Mouse (Mus musculus) embryonic facial prominence, embryonic 14.5 days (tissue): ENCODE measurements at regions not wholly inside any gene's neighbourhood (a gene's known extent, or its start where the extent isn't known, plus 50 kb on each side); places are given as distances from the start of the nearest gene placed in this dataset.

Experiments used
- ATAC-seq: fragments of 200-750 bp; cut with Nextera tagmentation; 2 replicates; pipeline ENCODE4 v1.8.0; 2017; ENCODE audit warnings: low read depth, moderate number of reproducible peaks, moderate TSS enrichment
- DNase-seq: peaks from one replicate; pipeline ENCODE4 v3.0.0-alpha.2; 2015; ENCODE audit warnings: low spot score
- H3K27ac ChIP-seq: fragments of 300-500 bp; sonication (generic); replicated peaks from 2 replicates; pipeline ENCODE4 v1.5.1; 2014; ENCODE audit warnings: low read depth, mild to moderate bottlenecking, low read length, moderate library complexity
- H3K27me3 ChIP-seq: fragments of 300-500 bp; sonication (generic); replicated peaks from 2 replicates; pipeline ENCODE4 v1.6.1; 2014; ENCODE audit warnings: low read length; ENCODE audit not compliant: control insufficient read depth, insufficient read depth
- H3K36me3 ChIP-seq: fragments of 300-500 bp; sonication (generic); 2 replicates; pipeline ENCODE4 v1.6.1; 2014; ENCODE audit warnings: low read length, mixed read lengths; ENCODE audit not compliant: control insufficient read depth, insufficient read depth
- H3K4me1 ChIP-seq: fragments of 300-500 bp; sonication (generic); 2 replicates; pipeline ENCODE4 v1.6.1; 2014; ENCODE audit warnings: antibody characterized with exemption, low read length; ENCODE audit not compliant: control insufficient read depth, insufficient read depth
- H3K4me2 ChIP-seq: fragments of 300-500 bp; sonication (generic); 2 replicates; pipeline ENCODE4 v1.6.1; 2014; ENCODE audit warnings: low read depth, mild to moderate bottlenecking, low read length, moderate library complexity, mixed read lengths
- H3K4me3 ChIP-seq: fragments of 300-500 bp; sonication (generic); 2 replicates; pipeline ENCODE4 v1.5.1; 2014; ENCODE audit warnings: low read depth, mild to moderate bottlenecking, low read length
- H3K9ac ChIP-seq: fragments of 300-500 bp; sonication (generic); 2 replicates; pipeline ENCODE4 v1.6.1; 2014; ENCODE audit warnings: low read depth, mild to moderate bottlenecking, low read length, moderate library complexity, mixed read lengths
- H3K9me3 ChIP-seq: fragments of 300-500 bp; sonication (generic); 2 replicates; pipeline ENCODE4 v1.6.1; 2016; ENCODE audit warnings: low read length; ENCODE audit not compliant: control insufficient read depth
- WGBS: fragments of 180-500 bp; shearing (Covaris S2); extraction: QIAGEN DNeasy Blood & Tissue Kit; methylation state at CpG from one replicate; pipeline ENCODE4 v1.1.7; 2014; 5-methylcytosine and 5-hydroxymethylcytosine counted together

DNA sequence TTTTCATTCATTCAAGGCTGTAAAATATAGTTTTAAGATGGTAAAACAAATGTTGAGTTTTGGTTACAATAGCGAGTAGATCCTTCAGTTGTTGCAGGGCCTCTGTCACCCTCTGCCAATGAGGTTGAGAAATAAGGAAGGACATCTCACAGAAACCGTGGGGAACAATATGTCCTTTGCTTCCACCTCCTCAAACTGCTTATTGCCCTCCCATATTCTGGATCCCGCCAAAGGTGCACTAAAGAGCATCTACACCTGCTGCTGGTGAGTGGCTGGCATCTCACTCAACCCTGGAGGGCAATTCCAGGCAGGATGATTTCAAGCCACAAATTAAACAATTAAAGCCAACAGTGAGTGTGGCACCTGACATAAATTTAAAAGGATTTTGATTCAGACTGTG, 53.4 kb downstream of the Prr30 start:
- no peaks in the 10 kb centered on the region for H3K9me3 ChIP-seq
- H3K4me2 ChIP-seq = no peak overlapping the region
- no peak overlapping the region for H3K27ac ChIP-seq
- 81% methylated on average over 3 of the region's 3 CpGs for WGBS
- H3K27me3 ChIP-seq = no peaks in the 10 kb centered on the region
- no peaks in the 10 kb centered on the region for H3K4me1 ChIP-seq
- no peak for DNase-seq
- no peaks in the 10 kb centered on the region for H3K36me3 ChIP-seq
- no peak for ATAC-seq
- H3K4me3 ChIP-seq = no peak overlapping the region
- no peak overlapping the region for H3K9ac ChIP-seq

DNA sequence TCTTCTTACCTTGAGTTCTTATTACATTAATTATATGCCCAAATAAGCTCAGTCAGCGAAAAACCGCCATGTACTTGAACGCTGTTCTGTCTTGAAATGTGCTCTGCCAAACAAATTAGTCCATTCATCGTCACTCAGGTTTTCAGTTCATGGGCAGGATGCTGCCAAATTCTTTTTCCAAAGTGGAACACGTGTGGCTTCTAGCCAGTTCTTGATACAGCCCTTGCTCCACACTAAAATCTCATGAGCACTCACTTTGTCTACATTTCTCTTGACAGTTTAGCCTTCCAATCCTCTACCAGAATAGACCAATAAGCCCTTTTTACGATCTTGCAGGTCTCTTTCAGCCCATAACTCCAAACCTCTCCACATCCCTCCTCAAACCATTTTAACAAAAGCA, 62.7 kb downstream of the Prr30 start:
- H3K36me3 ChIP-seq = no peaks in the 10 kb centered on the region
- no peak overlapping the region for H3K4me2 ChIP-seq
- H3K9me3 ChIP-seq = no peaks in the 10 kb centered on the region
- no peak overlapping the region for H3K27ac ChIP-seq
- no peaks in the 10 kb centered on the region for H3K27me3 ChIP-seq
- no peak overlapping the region for H3K9ac ChIP-seq
- DNase-seq (peak; percentile 64), ATAC-seq (peak; percentile 12; the same call in 1 of the 2 replicates)
- WGBS = 64% methylated on average over 6 of the region's 6 CpGs
- H3K4me3 ChIP-seq = no peak overlapping the region
- H3K4me1 ChIP-seq = no peaks in the 10 kb centered on the region; the same call in 1 of the 2 replicates
